Mouse (Mus musculus) lung, postnatal 25 days (tissue): ENCODE results near the gene Coa6.
"Not testable (repeated sequence)": the region's sequence is repeated elsewhere in the genome, so short reads cannot be mapped to it uniquely, and the experiment has no call there.

ENCODE experiments used
- DNase-seq: peaks from one replicate; pipeline ENCODE4 v3.0.0; 2022; ENCODE audit warnings: low spot score

Coa6 gene

DNA sequence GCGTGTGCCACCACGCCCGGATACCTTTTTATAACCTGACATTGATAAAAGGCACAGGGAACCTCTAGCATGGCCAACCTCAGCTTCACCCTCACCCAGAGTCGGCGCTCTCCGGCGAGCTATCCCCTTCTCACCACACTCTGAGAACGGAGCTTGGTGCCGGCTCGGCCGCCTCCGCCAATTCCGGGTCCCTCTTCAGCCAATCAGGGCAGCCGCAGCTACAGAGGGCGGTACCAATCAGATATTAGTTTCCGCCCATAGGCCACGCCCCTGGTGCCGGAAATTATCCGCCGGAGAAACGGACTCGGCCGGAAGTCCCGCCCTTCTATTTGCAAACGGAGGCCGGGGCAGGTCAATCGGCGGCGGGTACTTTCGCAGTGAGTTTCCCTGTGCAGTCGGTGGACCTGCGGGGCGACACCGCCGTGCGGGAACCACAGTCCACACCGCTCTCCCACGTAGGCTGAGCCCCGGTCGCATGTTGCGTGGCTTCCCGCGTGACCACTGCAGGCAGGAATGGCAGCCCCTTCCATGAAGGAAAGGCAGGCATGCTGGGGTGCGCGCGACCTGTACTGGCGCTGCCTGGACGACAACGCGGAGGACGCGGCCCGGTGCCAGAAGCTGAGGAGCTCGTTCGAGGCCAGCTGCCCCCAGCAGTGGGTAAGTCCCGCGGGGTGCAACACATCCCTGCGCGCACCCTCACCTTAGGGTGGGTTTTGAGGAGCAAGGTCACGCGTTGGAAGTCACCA is at the start of gene Coa6:
Gene Coa6, plus strand, starts transcription at position 342 of the 746 bp plus-strand sequence.
- peak; percentile 98 for DNase-seq

- no peak for DNase-seq
Observed at GRCm38 (mm10) chr8:126379580-126379979, 42.7 kb upstream of the Coa6 start.

GRCm38 (mm10) chr8:126380141-126380540 is 42.2 kb upstream of the Coa6 start:
- DNase-seq, result no peak

- DNase-seq, result no peak
Observed at GRCm38 (mm10) chr8:126381299-126381698, 41.0 kb upstream of the Coa6 start.

DNA sequence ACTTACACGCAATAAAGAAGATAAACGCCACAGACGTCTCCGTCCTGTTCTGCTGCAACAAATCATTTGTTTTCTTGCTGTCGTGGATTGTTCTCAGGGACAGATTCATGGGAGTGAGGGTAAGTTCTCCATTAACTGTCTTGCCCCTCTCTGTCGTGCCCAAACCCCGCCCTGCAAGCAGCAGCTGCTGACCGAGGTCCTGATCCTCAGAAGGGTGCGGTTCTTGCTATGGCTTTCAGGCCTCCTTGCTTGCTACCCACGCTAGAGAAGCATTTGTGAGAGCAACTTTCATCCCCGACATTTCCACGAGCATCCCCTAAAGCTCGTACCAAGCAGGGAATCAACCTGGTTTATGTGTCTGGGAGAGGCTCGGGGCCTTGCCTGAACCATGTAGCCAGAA is 40.1 kb upstream of the Coa6 start:
- no peak for DNase-seq

GRCm38 (mm10) chr8:126382749-126383148 is 39.6 kb upstream of the Coa6 start:
- DNase-seq, result peak; percentile 16

DNA sequence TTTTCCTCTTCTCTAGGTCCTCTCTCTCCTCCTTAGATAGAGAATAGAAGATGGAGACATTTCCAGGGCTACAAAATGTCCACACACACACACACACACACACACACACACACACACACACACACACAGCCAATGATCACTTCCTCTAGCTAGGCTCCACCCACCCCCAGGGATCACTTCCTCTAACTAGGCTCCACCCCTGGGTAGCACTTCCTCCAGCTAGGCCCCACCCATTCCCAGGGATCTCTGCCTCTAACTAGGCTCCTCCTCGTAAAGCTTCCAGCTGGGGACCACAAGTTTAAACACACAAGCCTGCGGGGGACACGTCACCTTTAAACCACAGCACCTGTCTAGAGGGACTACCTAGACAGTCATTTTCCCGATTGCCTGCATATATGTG is 34.7 kb upstream of the Coa6 start:
- no peak for DNase-seq

GRCm38 (mm10) chr8:126391541-126391940 is 30.8 kb upstream of the Coa6 start:
- peak; percentile 9 for DNase-seq

- no peak for DNase-seq
Observed at GRCm38 (mm10) chr8:126395386-126395785, 26.9 kb upstream of the Coa6 start.

- no peak for DNase-seq
Observed at GRCm38 (mm10) chr8:126395917-126396316, 26.4 kb upstream of the Coa6 start.

GRCm38 (mm10) chr8:126398349-126398748 is 24.0 kb upstream of the Coa6 start:
- no peak for DNase-seq

GRCm38 (mm10) chr8:126404550-126404949 is 17.8 kb upstream of the Coa6 start:
- not testable (repeated sequence) for DNase-seq

DNA sequence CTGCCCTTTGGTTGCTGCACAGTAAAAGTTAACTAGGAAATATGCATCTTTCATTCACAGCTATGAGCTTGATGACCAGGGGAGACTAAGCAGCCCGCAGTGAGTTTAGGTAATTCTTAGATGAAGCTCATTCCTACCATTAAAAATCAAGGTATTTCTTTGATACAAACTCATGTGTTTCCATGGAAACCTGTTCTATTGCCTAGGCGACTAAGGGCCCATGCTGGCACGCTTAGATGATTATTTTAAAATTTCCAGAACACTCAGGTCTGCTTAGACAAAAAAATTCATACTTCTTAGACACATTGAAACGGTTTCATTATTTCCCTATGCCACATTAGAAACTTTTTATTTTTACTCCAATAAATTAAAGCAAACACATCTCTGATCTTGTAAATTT is 17.3 kb upstream of the Coa6 start:
- DNase-seq, result no peak

GRCm38 (mm10) chr8:126420834-126421233 is 1.5 kb upstream of the Coa6 start:
- DNase-seq, result no peak

- DNase-seq, result peak; percentile 5
Observed at GRCm38 (mm10) chr8:126422920-126423300, 595 bp downstream of the Coa6 start.

DNA sequence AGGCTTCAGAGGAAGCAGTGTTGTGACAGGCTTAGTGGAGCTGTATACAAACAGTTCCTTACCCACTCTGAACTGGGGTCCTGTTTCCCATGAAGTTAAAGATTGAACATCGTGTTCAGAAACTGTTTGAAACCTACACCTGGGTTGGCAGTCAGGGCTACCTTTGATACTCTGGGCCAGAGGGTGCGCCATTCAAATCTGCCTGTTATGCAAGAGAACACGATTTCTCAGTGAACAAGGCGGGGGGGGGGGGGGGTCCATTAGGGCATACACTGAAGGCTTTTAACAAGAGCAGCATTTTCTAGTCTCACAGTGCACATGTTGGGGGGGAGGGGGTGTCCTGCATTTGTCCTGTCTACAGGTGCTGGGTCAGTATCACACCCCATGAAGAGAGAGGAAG is 1.8 kb downstream of the Coa6 start:
- no peak for DNase-seq

GRCm38 (mm10) chr8:126424946-126425345 is 2.6 kb downstream of the Coa6 start:
- DNase-seq, result no peak

DNA sequence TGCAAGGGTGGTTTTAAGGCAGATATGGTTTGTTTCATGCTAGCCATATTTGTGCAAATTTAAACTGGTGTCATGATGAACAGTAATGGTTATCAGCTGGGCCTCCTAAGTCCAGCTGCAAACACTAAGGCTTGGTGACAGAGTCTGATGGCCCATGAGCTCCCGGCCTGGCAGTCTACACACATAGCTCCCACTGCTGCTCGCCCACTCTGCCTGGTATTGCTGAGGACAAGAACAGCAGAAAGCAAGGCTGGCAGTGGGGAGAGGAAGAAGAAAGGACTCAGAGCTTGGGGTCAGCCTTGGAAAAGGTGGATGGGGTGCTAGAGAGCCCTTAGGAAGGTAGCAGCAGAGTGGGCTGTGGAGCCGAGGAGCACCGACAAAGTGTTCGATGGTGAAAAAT is 7.3 kb downstream of the Coa6 start:
- no peak for DNase-seq

GRCm38 (mm10) chr8:126433827-126434226 is 11.5 kb downstream of the Coa6 start:
- DNase-seq, result no peak

GRCm38 (mm10) chr8:126438937-126439336 is 16.6 kb downstream of the Coa6 start:
- DNase-seq, result no peak

DNA sequence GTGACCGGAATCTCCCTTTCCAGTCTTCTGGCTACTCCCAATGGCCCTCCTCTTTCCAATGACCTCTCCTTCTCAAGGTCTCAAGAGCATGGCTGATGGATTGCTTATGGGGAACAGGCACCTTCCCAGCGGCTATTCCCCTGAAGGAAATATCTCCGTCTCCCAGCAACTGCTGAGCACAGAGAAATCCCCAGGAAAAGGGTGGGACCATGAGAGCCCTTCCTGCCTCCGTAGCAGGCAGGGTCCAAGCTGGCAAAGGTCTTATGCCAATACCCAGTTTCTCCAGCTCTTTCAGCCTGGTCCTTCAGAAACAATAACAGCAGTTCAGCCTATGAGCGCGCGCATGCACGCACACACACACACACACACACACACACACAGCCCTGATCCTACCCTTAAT is 28.8 kb downstream of the Coa6 start:
- peak; percentile 45 for DNase-seq

GRCm38 (mm10) chr8:126455383-126455782 is 33.1 kb downstream of the Coa6 start:
- no peak for DNase-seq

DNA sequence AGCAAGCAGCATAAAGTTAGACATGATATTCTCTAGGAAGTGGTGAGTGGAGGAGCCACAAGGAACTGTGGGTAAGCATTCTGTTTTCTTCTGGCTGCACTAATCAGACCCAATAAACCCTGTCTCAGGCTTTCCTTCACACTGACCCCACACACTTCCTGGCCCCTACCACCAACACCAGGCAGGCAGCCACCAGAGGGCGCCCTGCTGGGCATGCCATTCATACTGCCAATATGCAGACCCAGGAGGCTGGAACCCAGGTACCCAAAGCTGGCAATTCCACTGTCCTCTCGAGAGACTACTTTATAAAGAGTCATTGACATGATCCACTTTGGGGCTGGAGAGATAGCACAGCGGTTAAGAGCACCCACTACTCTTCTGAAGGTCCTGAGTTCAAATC is 38.0 kb downstream of the Coa6 start:
- peak; percentile 45 for DNase-seq

DNA sequence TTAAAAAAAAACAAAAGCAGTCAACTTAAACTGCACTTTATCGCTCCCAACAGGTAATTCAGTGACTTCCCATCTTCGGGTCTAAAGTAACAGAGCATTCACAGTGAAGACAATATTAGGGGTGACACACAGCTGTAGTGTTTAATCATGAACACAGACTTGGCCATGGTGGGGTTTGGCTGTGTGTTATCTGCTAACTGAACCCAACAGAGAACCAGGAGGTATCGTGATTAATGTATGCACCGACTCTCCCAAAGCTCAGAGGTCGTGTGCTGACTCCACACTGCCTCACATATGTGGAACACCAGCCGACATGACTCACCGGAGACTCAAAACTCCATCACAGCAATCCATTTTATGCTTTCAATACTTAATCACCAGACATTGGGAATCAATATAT is 39.4 kb downstream of the Coa6 start:
- no peak for DNase-seq
